Mouse (Mus musculus) right cerebral cortex, adult 18-20 months (tissue): ENCODE measurements around the gene Nat14.

Source experiments
- DNase-seq: peaks from one replicate; pipeline ENCODE4 v3.0.0; 2022; ENCODE audit warnings: mixed read lengths

The Nat14 gene

DNA sequence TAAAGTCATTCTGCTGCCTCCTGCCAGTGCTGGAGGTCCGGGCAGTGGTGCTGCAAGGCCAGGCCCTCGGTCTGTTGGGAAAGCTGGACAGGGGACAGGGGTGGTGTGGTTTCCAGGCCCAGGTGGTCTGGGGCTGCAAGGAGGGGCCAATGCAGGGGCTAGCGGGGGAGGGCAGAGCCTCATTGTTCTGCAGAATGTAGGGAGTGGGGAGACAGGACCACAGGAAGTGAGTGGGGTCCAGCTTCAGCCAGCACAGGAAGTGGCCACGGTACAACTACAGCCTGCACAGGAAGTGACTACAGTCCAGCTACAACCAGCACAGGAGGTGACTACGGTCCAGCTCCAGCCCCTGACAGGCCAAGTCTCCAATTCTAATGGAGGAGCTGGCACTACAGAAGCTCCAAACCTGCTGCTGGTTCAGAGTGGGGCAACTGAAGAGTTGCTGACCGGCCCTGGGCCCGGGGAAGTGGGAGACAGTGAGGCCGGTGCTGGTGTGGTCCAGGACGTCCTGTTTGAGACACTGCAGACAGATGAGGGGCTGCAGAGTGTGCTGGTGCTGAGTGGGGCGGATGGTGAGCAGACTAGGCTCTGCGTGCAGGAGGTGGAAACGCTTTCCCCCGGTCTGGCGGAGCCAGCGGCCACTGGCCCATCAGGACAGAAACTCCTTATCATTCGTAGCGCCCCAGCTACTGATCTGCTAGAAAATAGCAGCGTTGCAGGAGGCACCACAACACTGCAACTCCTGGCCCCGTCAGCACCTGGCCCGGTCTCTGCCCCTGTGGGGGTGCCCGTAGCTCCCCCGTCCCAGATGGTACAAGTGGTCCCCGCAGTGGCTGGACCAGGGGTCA, 628 bp upstream of the Nat14 start:
- DNase-seq: no peak

DNA sequence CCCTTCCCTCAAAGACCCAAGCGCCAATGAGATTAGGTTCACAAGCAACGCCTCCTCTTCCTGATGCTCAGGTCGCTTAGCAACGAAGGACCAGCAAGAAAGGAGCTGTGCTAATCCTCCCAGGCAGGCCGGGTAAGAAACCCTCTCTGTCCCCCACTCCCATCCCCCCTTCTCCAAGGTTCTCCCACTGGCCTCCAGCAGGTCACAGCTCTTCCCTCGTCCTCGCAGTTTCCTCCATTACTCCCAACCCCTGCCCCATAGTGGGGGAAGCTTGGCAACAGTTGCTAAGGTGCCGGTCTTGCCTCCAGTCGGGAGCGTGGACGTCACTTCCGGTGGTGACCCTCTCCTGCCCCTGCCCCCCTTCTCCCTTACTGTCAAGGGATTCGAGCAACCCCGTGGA, 680 bp downstream of the Nat14 start:
- peak; percentile 92 for DNase-seq

DNA sequence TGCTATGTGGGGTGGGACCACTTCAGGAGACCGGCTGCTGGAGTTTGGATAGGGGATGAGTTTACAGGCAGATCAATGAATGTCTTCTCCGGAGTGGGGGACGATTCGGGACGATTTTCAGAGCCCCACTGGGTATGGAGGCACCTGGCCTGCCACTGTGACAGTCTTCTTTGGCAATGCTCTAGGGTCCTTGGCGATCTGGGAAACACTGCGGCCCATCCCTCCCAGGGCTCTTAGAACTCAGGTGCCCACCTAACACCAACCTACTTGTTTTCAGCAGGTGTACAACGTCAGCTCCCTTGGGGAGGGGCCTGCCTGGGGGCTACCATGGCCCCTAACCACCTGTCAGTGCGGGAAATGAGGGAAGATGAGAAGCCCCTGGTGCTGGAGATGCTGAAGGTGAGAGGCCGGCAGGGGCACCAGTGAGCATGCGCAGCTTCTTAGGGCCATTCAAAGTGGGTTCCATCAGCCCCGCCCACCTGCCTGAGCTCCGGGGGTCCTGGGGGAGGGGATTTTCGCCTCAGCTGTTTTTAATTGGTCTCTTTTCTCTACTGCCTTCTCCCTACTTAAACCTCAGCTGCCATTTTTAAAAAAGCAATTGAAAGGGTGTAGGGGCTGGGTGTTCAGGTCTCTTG, 1.2 kb downstream of the Nat14 start:
- DNase-seq: peak; percentile 75

DNA sequence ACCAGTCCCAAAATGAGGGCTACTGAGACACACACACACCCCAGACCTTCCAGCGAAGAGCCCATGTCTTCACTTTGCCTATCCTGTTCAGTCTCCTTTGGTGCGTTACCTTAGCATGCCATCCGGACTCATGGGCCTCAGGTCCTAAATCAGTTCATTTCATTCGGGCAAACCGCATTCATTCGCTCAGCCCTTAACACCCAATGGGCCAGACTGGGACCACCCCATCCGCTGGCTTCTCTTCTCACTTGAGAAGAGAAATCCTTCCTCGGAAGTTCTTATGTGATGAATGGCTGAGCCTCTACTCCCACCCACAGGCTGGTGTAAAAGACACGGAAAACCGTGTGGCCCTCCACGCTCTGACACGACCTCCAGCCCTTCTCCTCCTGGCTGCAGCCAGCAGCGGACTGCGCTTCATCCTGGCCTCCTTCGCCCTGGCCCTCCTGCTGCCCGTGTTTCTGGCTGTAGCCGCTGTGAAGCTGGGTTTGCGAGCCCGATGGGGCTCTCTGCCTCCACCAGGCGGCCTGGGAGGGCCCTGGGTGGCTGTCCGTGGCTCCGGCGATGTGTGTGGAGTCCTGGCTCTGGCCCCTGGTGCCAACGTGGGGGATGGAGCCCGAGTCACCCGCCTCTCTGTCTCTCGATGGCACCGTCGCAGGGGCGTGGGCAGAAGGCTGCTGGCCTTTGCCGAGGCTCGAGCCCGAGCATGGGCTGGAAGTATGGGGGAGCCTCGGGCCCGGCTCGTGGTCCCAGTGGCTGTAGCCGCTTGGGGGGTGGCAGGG, 1.9 kb downstream of the Nat14 start:
- peak; percentile 67 for DNase-seq

DNA sequence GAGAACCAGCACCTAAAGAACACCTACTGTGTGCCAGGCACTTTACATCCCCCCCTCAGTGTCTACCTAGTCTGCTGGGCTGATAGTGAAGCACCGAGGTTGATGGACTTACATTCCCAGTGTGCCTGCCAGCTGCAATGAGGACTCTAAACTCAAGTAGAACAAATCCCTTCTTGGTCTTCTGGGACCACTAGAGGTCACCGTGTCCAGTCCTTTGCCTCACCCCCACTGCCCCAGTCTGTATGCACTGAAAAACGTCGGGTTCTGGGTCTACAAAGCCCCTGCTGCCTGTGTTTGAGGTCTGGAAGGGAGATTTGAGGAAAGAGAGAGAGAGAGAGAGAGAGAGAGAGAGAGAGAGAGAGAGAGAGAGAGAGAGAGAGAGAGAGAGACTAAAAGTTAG, 2.7 kb downstream of the Nat14 start:
- no peak for DNase-seq

DNA sequence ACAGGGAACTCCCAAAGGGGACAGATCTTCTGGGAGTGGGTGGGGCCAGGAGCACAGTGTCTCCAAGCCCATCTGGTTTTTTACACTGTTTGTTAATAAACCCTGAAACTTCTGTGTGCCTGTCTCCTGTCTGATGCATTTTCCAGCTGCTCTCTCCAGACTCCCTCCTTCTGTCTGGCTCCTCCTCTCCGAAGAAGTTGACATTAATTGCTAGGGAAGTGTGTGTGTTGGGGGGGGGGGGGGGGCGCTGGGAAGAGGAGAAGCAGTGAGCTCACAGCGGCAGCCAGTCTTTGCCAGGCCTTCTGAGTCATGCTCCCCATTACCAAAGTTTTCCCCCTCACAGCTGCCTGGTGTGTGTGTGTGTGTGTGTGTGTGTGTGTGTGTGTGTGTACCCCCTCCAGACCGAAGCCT, 3.1 kb downstream of the Nat14 start:
- DNase-seq: peak; percentile 55

DNA sequence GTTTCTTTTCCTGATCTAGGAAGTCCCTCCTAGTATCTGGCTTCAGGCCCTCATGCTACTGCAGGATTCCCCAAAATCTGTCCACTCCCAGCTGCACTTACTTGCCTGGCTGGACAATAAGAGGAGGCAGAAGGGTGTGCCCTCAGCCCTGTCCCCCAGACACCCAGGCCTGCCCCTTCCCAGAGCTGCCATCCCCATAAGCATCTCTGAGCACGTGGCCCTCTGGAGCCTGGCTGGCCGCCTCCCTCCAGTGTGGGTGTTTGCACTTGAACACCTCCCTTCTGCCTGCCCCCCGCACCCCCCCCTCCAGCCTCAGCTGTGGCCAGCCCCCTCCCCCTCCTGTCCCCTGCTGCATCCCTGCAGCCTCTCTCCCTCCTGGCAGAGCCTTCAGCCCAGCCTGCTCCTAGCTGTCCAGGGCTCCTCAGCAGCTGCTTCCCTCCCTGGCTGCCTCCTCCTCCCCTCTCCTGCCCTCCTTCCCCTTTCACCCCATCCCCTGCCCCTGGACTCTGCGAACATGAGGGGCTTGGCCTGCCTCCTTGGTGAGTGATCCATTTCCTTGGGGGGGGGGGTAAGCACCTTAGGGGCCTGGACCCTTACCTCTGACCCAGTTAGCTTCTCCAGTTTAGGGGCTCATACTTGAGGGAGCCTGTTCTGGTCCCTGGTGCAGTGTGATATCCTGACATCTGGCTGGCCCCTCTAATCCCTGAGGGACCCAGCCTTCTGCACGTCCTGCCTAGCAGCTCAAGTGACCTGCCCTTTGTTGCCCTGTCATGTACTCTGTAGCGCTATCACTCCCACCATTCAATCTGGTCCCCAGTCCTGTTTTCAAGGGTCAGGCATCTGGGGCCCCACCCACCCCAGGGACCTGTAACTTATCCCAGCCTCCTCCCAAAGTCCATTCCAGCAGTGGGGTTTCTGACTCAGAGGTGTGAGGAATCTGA, 3.9 kb downstream of the Nat14 start, which contains the start of gene Ssc5d:
Gene Ssc5d, plus strand, starts transcription at position 345 of the 941 bp plus-strand sequence.
- DNase-seq: no peak

DNA sequence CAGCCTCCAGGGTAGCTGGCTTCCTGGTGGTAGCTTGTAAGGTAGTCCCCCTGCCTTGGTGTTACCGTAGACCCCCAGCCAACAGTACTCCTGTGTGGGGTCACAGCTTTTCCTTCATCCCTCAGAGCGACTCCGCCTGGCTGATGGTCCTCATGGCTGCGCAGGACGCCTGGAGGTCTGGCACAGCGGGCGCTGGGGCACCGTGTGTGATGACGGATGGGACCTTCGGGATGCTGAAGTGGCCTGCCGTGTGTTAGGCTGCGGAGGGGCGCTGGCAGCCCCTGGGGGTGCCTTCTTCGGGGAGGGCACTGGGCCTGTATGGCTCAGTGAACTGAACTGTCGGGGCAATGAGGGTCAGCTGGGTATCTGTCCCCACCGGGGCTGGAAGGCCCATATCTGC, 5.0 kb downstream of the Nat14 start:
- DNase-seq: no peak

DNA sequence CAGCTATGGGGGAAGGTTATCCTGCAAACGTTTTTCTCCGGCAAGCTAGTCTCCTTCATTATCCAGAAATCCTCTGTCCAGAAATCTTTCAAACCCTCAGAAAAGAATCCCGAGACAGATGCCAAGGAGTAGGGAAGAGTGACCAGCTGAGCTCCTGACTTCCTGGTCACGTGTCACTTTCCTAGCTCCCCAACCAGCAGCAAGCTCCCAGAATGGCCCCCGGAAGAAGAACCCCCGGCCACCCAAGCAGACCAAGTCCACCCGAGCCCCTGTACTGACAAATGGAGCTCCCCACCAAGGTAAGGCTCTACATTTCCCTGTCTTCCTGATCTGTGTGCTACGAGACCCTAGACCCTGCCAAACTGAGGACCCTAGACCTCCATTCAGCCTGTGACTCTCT, 5.9 kb downstream of the Nat14 start:
- DNase-seq: no peak

DNA sequence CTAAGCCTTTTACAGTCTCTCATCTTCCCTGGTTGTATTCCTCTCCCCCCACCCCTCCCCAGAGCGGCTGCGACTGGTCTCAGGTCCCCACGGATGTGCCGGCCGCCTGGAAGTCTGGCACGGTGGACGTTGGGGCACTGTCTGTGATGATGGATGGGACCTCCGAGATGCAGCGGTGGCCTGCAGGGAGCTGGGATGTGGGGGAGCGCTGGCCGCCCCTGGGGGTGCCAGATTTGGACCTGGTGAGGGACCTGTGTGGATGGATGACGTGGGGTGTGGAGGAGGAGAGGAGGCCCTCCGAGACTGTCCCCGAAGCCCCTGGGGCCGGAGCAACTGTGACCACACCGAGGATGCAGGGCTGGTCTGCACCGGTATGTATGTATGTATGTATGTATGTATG, 6.5 kb downstream of the Nat14 start:
- no peak for DNase-seq

DNA sequence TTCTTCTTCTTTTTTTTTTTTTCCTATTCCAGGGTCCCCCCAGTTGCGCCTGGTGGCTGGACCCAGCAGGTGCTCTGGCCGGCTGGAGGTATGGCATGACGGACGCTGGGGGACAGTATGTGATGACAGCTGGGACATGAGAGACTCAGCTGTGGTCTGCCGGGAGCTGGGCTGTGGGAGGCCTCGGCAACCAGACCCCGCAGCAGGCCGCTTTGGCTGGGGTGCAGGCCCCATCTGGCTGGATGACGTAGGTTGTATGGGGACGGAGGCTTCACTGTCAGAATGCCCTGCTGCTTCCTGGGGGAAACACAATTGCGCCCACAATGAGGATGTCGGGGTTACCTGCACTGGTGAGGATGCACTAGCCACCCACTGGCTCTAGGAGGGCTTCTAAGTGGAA, 11.3 kb downstream of the Nat14 start:
- DNase-seq: no peak

DNA sequence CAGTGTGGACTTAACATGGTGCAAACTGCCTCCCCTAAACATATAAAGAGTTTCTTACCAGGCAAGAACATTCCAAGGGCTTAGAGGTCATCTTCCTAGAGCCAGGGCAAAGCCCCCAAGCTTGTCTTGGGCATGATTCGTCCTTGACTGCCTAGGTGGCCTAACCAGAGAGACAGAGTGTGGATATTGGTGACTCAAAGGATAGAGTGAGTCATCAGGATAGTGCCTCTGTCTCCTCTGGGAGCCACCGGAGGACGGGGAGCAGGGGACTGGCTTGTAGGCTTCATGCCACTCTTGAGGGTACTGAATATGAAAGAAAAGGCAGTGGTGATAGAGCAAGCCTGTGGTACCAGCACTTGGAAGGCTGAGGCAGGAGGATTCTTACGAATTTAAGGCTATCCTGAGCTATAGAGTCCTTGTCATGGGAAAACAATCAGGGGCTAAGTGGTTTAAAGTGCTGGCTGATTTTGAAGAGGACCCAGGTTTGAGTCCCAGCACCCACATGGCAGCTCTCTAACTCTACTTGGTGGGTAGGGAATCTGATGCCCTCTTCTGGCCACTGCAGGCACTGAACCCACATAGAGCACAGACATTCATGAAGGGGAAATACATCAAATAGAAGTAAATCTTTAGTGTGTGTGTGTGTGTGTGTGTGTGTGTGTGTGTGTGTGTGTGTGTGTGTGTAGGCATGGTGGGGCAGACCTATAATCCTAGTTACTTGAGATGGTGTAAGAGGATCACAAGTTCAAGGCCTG, 12.5 kb downstream of the Nat14 start:
- DNase-seq: no peak

DNA sequence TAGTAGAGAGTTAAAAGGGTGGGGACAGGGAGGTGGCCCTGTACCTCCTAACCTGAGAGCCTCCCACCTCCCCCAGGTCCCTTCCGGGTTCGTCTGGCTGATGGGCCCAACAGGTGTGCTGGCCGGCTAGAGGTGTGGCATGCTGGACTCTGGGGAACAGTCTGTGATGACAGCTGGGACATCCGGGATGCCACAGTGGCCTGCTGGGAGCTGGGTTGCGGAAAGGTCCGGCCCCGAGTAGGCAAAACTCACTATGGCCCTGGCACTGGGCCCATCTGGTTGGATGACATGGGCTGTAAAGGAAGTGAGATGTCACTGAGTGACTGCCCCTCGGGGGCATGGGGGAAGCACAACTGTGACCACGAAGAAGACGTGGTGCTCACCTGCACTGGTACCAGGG, 15.0 kb downstream of the Nat14 start:
- no peak for DNase-seq

DNA sequence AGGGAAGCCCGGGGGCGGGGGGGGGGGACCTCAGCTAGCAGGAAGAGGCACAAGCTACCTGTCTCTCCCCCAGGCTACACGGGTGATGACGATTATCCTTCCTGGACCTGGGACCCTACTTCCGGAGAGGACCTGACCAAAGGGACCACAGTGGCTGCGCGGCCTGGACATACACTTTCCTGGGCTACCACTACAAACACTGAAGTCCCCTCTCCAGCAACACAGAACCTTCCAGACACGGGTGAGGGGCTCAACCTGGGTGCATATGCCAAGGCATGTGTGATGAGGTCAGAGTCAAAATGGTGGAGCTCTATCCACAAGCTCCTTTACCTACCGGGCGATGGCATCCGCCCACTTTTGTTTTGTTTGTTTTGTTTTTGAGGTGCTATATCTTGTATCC, 15.6 kb downstream of the Nat14 start:
- no peak for DNase-seq

DNA sequence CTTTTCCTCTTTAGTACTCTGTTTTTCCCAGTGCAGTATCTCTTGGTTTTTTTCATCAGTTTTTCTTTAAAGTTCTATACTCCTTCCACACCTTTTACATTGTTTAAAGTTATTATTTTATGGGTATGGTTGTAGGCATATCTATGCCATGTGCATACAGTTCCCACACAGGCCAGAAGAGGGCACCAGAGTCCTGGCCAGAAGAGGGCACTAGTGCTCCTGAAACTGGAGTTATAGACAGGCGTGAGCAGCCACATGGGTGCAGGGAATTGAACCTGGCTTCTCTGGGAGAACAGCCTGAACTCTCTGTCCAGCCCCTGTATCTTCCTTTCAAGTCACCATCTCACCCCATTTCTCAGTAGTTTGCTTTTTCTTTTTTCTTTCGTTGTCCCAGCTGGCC, 16.6 kb downstream of the Nat14 start:
- DNase-seq: no peak

DNA sequence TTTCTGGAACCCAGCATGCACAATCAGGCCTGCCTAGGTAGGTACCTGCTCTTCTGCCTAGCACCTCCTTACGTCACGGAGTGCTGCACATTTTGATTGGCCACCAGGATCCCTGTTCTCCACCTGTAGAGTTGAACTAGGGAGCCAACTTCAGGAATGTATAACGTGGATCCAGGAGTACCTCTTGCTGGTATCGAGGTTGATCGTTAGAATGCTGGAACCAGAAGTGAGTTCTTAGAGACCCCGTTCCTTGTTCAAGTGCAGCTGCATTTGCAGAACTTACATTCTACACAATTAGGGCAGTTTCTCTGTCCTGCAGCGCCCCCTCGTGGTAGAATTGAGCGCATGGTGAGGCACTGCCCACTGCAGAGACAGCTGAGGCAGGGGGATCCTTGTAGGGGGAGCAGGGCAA, 18.2 kb downstream of the Nat14 start:
- DNase-seq: peak; percentile 70

DNA sequence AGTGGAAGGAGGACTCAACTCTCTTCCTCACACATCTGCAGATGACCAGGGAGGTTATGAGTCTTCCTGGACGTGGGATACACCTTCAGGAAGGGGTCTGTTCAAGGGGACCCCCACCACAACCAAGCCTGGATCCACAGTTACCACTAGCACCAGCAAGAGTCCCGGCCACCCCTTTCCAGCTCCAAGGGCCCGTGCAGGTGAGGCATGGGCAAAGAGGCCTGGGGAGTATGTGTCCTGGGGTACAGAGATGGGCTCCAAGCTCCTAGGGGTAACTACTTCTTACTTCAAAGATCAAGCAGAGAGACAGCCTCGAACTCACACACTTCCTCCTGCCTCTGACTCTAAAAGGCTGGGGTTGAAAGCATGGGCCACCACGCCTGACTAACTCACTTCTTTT, 20.8 kb downstream of the Nat14 start:
- no peak for DNase-seq

DNA sequence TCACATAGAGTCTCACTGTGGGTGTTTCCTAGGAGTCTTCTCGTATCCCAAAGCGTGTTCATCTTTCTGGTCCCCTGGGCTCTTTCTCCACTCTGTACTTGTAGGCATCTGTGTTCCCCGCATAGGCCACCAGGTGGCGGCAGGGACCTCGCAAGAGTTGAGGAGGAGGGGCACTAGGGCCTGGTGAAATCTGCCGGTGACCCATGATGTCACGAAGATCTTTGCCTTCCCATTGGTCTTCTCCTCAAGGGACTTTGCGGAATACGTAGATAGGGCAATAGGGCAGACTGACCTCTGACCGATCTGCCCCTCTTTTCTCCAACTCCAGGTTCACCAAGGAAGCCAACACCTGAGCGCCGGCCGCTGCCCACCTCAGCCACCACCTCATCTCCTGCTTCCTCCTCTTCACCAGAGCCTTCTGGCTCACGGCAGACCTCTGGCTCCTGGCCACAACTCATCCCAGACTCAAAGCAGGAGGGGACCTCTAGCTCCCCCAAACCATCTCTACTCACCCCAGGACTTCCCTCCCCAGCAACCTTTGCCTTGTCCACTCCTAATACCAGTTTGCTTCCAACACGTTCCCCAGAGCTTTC, 21.5 kb downstream of the Nat14 start:
- peak; percentile 92 for DNase-seq

DNA sequence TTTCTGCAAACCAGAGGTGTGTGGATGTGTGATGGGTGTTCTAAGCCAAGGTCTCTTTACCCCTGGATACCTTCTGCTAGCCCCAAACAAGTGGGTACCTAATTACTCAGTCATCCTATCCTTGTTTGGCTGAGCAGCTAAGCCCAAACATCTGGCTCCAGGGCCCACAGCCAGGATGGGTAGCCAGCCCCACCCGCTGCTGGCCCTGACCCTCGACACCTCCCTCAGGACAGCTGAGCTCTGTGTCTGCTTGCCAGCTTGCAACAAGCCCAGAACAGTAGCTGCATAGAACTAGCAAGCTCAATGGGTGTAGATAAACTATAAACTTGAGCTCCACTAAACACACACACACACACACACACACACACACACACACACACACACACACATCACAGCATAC, 26.0 kb downstream of the Nat14 start:
- DNase-seq: no peak

DNA sequence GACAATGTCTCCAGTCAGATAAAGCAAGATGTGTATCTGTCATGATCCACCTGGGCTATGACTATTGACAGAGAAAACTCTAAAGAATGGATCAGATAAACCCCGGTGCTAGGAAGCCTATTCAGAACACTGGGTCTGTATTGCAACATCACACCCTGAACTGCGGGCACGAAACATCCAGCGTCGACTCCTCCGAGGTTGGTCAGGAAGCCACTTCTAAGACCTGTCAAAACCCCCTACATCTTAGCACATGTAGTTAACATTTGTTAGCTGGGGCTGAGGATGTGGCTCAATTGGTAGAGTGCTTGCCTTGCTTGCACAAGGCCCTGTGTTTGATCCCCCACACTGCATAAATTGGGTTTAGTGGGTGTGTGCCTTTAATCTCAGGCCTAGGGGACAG, 26.6 kb downstream of the Nat14 start:
- DNase-seq: no peak
